Mouse (Mus musculus) forebrain, embryonic 10.5 days (tissue): ENCODE measurements around the gene 1700037H04Rik. TPM values are rescaled to one million over a fixed set of nuclear protein-coding genes. Genes with fewer than 3 reads are reported as not detected.
A peak's percentile ranks its signal among the peaks of the same experiment; 100 is the strongest.

ENCODE experiments used
- DNase-seq: peaks from one replicate; pipeline ENCODE4 v3.0.0-alpha.2; 2017; ENCODE audit warnings: low spot score; ENCODE audit errors: extremely low spot score
- H3K27ac ChIP-seq: fragments of 300-500 bp; sonication (generic); 2 replicates; pipeline ENCODE4 v1.5.1; 2016; ENCODE audit warnings: mild to moderate bottlenecking
- H3K27me3 ChIP-seq: fragments of 300-500 bp; sonication (generic); 2 replicates; pipeline ENCODE4 v1.6.1; 2016; ENCODE audit warnings: mild to moderate bottlenecking; ENCODE audit not compliant: poor library complexity, severe bottlenecking
- H3K36me3 ChIP-seq: fragments of 300-500 bp; sonication (generic); replicated peaks from 2 replicates; pipeline ENCODE4 v1.6.1; 2016; ENCODE audit warnings: mild to moderate bottlenecking, moderate library complexity
- H3K4me1 ChIP-seq: fragments of 300-500 bp; sonication (generic); 2 replicates; pipeline ENCODE4 v1.6.1; 2016
- H3K4me3 ChIP-seq: fragments of 300-500 bp; sonication (generic); 2 replicates; pipeline ENCODE4 v1.5.1; 2016; ENCODE audit warnings: mild to moderate bottlenecking, moderate library complexity
- H3K9me3 ChIP-seq: fragments of 300-500 bp; sonication (generic); 2 replicates; pipeline ENCODE4 v1.6.1; 2016; ENCODE audit warnings: mild to moderate bottlenecking, moderate library complexity
- WGBS: fragments of 180-500 bp; shearing (Covaris S2); methylation state at CpG from one replicate; pipeline ENCODE4 v1.1.7; 2016; 5-methylcytosine and 5-hydroxymethylcytosine counted together
- polyA plus RNA-seq: library from polyadenylated mRNA; unstranded; fragments of >200 nt; fragmentation: Nextera tagmentation; extraction: Ambion mirVana; gene quantifications from 2 replicates; pipeline ENCODE4 v1.2.1, GENCODE M21; 2016

1700037H04Rik gene
- 128 and 129 TPM in 2 replicates for polyA plus RNA-seq

GRCm38 (mm10) chr2:131159938-131160581, at the start of gene 1700037H04Rik:
1700037H04Rik (minus strand) TSS chr2:131160081.
- H3K9me3 ChIP-seq: no peaks in the 10 kb centered on the region
- WGBS: 0% methylated on average over 54 of the region's 54 CpGs
- peaks cover 21% of the 10 kb centered on the region for H3K36me3 ChIP-seq
- H3K4me3 ChIP-seq: peak within 1 kb of the TSS; percentile 66
- peaks cover 5% of the 10 kb centered on the region; the same call in 1 of the 2 replicates for H3K27me3 ChIP-seq
- peak; percentile 95 for DNase-seq
- H3K4me1 ChIP-seq: peaks cover 34% of the 10 kb centered on the region
- H3K27ac ChIP-seq: peak within 1 kb of the TSS; percentile 96

GRCm38 (mm10) chr2:131209125-131209795, 49.4 kb upstream of the 1700037H04Rik start:
- Histone ChIP-seq H3K36me3 (peaks cover 15% of the 10 kb centered on the region), H3K4me3 (peak overlapping the region; percentile 64), H3K27ac (peak overlapping the region; percentile 90), H3K27me3 (no peaks in the 10 kb centered on the region), H3K4me1 (peaks cover 41% of the 10 kb centered on the region), H3K9me3 (no peaks in the 10 kb centered on the region)
- 78% methylated on average over 4 of the region's 4 CpGs for WGBS
- no peak for DNase-seq

GRCm38 (mm10) chr2:131208356-131208755, 48.5 kb upstream of the 1700037H04Rik start:
- WGBS: 93% methylated on average over 2 of the region's 2 CpGs
- H3K4me3 ChIP-seq: no peak overlapping the region
- H3K9me3 ChIP-seq: no peaks in the 10 kb centered on the region
- no peak for DNase-seq
- H3K36me3 ChIP-seq: peaks cover 12% of the 10 kb centered on the region
- H3K27ac ChIP-seq: no peak overlapping the region
- H3K27me3 ChIP-seq: no peaks in the 10 kb centered on the region
- H3K4me1 ChIP-seq: peaks cover 36% of the 10 kb centered on the region

DNA sequence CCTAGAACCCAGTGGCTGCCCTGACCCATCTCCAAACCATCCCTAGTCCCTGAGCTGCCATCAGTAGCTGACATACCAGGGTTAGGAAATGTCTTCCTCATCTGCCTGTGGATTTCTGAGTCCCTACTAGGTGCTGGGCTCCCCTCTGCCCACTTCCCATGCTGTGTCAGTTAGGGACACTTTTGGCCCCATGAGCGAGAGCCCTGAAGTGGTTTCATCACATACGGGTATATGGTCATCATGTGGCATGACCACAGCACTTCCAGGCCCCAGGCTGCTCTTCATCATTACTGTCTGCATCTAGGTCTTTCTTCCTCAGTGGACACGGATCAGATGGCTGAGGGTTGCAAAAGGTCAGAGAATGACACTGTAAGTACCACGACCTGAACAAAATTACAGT, 46.9 kb upstream of the 1700037H04Rik start, which contains the start of gene Ap5s1:
TSS of gene Ap5s1 (plus strand) at position 301 of the 400 bp plus-strand sequence.
- H3K27me3 ChIP-seq: no peaks in the 10 kb centered on the region
- 87% methylated on average over 4 of the region's 4 CpGs for WGBS
- peaks cover 26% of the 10 kb centered on the region for H3K4me1 ChIP-seq
- no peaks in the 10 kb centered on the region for H3K36me3 ChIP-seq
- H3K4me3 ChIP-seq: no peak within 1 kb of the TSS
- no peaks in the 10 kb centered on the region for H3K9me3 ChIP-seq
- no peak within 1 kb of the TSS for H3K27ac ChIP-seq
- no peak for DNase-seq

- Histone ChIP-seq H3K27me3 (no peaks in the 10 kb centered on the region), H3K27ac (0 out of 2 replicates have a peak overlapping the region, but pooled peaks have one; percentile 66), H3K36me3 (peaks cover 9% of the 10 kb centered on the region), H3K9me3 (no peaks in the 10 kb centered on the region), H3K4me3 (no peak overlapping the region), H3K4me1 (peaks cover 18% of the 10 kb centered on the region)
- WGBS: 88% methylated on average over 8 of the region's 8 CpGs
- DNase-seq: no peak
These were observed 45.8 kb upstream of the 1700037H04Rik start for GRCm38 (mm10) chr2:131205521-131206182.

DNA sequence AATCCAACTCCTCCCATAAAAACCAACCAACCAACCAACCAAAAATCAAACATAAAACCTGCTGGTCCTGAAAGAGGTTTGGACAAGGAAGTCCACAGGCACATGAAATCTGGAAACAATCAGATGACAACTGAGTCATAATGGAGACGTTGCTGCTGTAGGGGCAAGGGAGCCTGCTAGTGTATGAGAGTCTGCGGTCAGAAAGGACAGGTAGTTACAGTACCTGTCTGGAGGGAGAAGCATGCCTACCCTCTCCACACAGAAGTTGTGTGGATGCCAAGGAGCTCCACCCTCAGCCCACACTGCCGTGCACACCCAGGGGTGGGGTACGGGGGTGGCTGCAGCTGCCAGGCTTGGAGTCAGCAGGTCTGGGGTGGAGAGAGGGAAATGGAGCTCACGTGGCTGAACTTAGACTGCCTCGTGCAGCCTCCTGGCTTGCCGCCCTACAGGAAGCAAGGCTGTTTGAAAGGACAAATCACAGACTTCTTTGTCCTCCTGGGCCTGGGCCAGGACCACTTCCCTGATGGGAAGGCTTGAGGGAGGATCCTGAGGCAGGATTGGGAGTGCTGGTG, 44.6 kb upstream of the 1700037H04Rik start:
- Histone ChIP-seq H3K9me3 (no peaks in the 10 kb centered on the region), H3K27me3 (no peaks in the 10 kb centered on the region), H3K4me3 (no peak overlapping the region), H3K36me3 (peaks cover 21% of the 10 kb centered on the region), H3K27ac (peak overlapping the region; percentile 66), H3K4me1 (peaks cover 10% of the 10 kb centered on the region)
- 62% methylated on average over 7 of the region's 7 CpGs for WGBS
- DNase-seq: no peak

- peaks cover 26% of the 10 kb centered on the region for H3K36me3 ChIP-seq
- H3K27ac ChIP-seq: no peak overlapping the region
- no peak overlapping the region for H3K4me3 ChIP-seq
- H3K4me1 ChIP-seq: peaks cover 5% of the 10 kb centered on the region
- WGBS: 94% methylated on average over 6 of the region's 6 CpGs
- no peaks in the 10 kb centered on the region for H3K9me3 ChIP-seq
- H3K27me3 ChIP-seq: no peaks in the 10 kb centered on the region
- DNase-seq: no peak
These were observed 44.0 kb upstream of the 1700037H04Rik start for GRCm38 (mm10) chr2:131203816-131204409.

GRCm38 (mm10) chr2:131201262-131201661, 41.4 kb upstream of the 1700037H04Rik start:
- H3K4me3 ChIP-seq: no peak overlapping the region
- no peaks in the 10 kb centered on the region for H3K27me3 ChIP-seq
- H3K4me1 ChIP-seq: peaks cover 10% of the 10 kb centered on the region
- peaks cover 50% of the 10 kb centered on the region for H3K36me3 ChIP-seq
- WGBS: 92% methylated on average over 3 of the region's 3 CpGs
- no peaks in the 10 kb centered on the region for H3K9me3 ChIP-seq
- no peak overlapping the region for H3K27ac ChIP-seq
- DNase-seq: no peak

GRCm38 (mm10) chr2:131200710-131201109, 40.8 kb upstream of the 1700037H04Rik start:
- no peak overlapping the region for H3K4me3 ChIP-seq
- no peak overlapping the region for H3K27ac ChIP-seq
- 85% methylated on average over 2 of the region's 2 CpGs for WGBS
- H3K36me3 ChIP-seq: peaks cover 56% of the 10 kb centered on the region
- DNase-seq: no peak
- H3K27me3 ChIP-seq: no peaks in the 10 kb centered on the region
- peaks cover 10% of the 10 kb centered on the region for H3K4me1 ChIP-seq
- no peaks in the 10 kb centered on the region for H3K9me3 ChIP-seq

GRCm38 (mm10) chr2:131196606-131197316, 36.9 kb upstream of the 1700037H04Rik start:
- H3K4me1 ChIP-seq: peaks cover 7% of the 10 kb centered on the region
- no peak overlapping the region for H3K27ac ChIP-seq
- no peaks in the 10 kb centered on the region for H3K9me3 ChIP-seq
- WGBS: 94% methylated on average over 16 of the region's 16 CpGs
- no peak for DNase-seq
- peaks cover 94% of the 10 kb centered on the region for H3K36me3 ChIP-seq
- no peaks in the 10 kb centered on the region for H3K27me3 ChIP-seq
- H3K4me3 ChIP-seq: no peak overlapping the region

GRCm38 (mm10) chr2:131191005-131191390, 31.1 kb upstream of the 1700037H04Rik start:
- Histone ChIP-seq H3K27ac (peak overlapping the region; percentile 83), H3K27me3 (peaks cover 3% of the 10 kb centered on the region), H3K4me1 (peaks cover 58% of the 10 kb centered on the region), H3K4me3 (peak overlapping the region; percentile 22; the same call in 1 of the 2 replicates), H3K36me3 (peaks cover 71% of the 10 kb centered on the region), H3K9me3 (no peaks in the 10 kb centered on the region)
- 67% methylated on average over 7 of the region's 7 CpGs for WGBS
- no peak for DNase-seq
